Comparison of ENCODE assay signal across 20 mouse cellular contexts in the genomic region with DNA sequence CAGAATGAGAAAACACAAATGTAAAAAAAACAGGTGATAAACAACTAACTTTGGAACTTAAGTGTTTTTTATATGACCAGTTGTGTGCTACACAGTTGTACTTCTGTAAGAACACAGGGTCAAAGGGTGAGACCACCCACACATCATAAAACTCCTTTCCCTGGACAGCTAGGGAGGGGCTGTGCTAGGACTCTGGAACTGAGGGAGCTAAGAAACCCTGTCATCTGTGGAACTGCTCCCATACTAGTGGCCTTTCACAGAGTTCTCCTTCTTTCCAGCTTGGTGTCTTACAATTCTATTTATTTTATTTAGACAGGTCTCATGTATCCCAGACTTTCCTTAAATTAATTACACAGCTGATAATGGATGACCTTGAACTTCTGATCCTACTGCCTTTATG.
"Had no signal": no experiment of that assay in that cellular context is flagged by ENCODE, and none has a peak within 500 bp of the region (broad histone marks: within the 10 kb centered on the region; RNA-seq: fewer than 3 reads in every experiment).

No protein-coding gene starts in this region.

- ATAC-seq: lung, postnatal 0 days; midbrain, embryonic 13.5 days; midbrain, embryonic 15.5 days had no signal

- H3K36me3 ChIP-seq: lung, embryonic 15.5 days; midbrain, embryonic 10.5 days; midbrain, embryonic 13.5 days; midbrain, embryonic 15.5 days; neural tube, embryonic 13.5 days; neural tube, embryonic 15.5 days; stomach, embryonic 15.5 days had no signal

- H3K27me3 ChIP-seq: lung, embryonic 15.5 days; midbrain, embryonic 13.5 days; midbrain, embryonic 15.5 days; neural tube, embryonic 13.5 days; neural tube, embryonic 15.5 days; stomach, embryonic 15.5 days had no signal

- H3K4me2 ChIP-seq: lung, embryonic 15.5 days; midbrain, embryonic 13.5 days; midbrain, embryonic 15.5 days; neural tube, embryonic 13.5 days; neural tube, embryonic 15.5 days; stomach, embryonic 15.5 days had no signal

- H3K9ac ChIP-seq: liver, embryonic 14.5 days; lung, embryonic 15.5 days; midbrain, embryonic 13.5 days; midbrain, embryonic 15.5 days; neural tube, embryonic 13.5 days; neural tube, embryonic 15.5 days; stomach, embryonic 15.5 days had no signal

- H3K27ac ChIP-seq: liver, embryonic 14.5 days; lung, embryonic 15.5 days; midbrain, embryonic 10.5 days; midbrain, embryonic 13.5 days; midbrain, embryonic 15.5 days; neural tube, embryonic 13.5 days; neural tube, embryonic 15.5 days; stomach, embryonic 15.5 days; stomach, postnatal 0 days had no signal

- DNase-seq: lung, adult 18-20 months; lung, postnatal 14 days; lung, postnatal 4 days; retina, postnatal 1 day; right cerebral cortex, adult 18-20 months; right cerebral cortex, postnatal 25 days; thymus, adult 2 months; thymus, postnatal 25 days; thymus, postnatal 4 days had no signal

- H3K4me3 ChIP-seq: lung, embryonic 15.5 days; midbrain, embryonic 10.5 days; midbrain, embryonic 13.5 days; midbrain, embryonic 15.5 days; myocyte; neural tube, embryonic 13.5 days; neural tube, embryonic 15.5 days; stomach, embryonic 15.5 days had no signal

- H3K9me3 ChIP-seq: lung, embryonic 15.5 days; midbrain, embryonic 10.5 days; midbrain, embryonic 13.5 days; midbrain, embryonic 15.5 days; neural tube, embryonic 13.5 days; neural tube, embryonic 15.5 days; stomach, embryonic 15.5 days had no signal
